Mouse (Mus musculus) ES-E14 (cell line): ENCODE measurements at regions not wholly inside any gene's neighbourhood (a gene's known extent, or its start where the extent isn't known, plus 50 kb on each side); places are given as distances from the start of the nearest gene placed in this dataset.

Experiments
- CHD2 ChIP-seq: IDR thresholded peaks from 2 replicates; pipeline ENCODE4 v1.6.1; 2014; ENCODE audit warnings: mild to moderate bottlenecking, low read depth, low read length, inconsistent platforms
- HCFC1 ChIP-seq: IDR thresholded peaks from 2 replicates; pipeline ENCODE4 v1.6.1; 2012; ENCODE audit warnings: low read length, inconsistent platforms, borderline replicate concordance; ENCODE audit not compliant: insufficient read depth
- ZC3H11A ChIP-seq: IDR thresholded peaks from 2 replicates; pipeline ENCODE4 v1.6.1; 2012; ENCODE audit warnings: low read depth, mild to moderate bottlenecking, inconsistent platforms, low read length, borderline replicate concordance
- ZNF384 ChIP-seq: IDR thresholded peaks from 2 replicates; pipeline ENCODE4 v1.6.1; 2012; ENCODE audit warnings: low read depth, low read length, inconsistent platforms

DNA sequence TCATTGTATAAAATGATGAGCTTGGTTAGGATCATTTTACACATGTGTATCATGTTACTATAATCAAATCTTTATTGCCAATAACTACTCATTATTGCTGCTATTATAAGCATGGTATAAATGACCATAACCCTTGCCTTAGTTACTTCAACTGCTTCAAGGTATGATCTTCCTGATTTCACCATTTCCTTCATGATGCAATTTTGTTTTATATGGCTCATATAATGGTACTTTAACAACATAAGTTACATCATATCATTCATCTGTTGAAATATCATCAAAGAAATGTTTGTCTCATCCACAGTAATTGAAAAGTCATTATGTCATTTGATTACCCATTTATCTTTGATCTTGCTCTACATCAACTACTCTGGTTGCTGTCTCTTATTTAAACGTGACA, 188.3 kb upstream of the Cntn5 start:
- no peak for TF ChIP-seq ZC3H11A
- no peak for TF ChIP-seq ZNF384
- no peak for TF ChIP-seq HCFC1
- no peak for TF ChIP-seq CHD2
